Mouse (Mus musculus): ENCODE measurements around the gene 2010003K11Rik.

Gene 2010003K11Rik

DNA sequence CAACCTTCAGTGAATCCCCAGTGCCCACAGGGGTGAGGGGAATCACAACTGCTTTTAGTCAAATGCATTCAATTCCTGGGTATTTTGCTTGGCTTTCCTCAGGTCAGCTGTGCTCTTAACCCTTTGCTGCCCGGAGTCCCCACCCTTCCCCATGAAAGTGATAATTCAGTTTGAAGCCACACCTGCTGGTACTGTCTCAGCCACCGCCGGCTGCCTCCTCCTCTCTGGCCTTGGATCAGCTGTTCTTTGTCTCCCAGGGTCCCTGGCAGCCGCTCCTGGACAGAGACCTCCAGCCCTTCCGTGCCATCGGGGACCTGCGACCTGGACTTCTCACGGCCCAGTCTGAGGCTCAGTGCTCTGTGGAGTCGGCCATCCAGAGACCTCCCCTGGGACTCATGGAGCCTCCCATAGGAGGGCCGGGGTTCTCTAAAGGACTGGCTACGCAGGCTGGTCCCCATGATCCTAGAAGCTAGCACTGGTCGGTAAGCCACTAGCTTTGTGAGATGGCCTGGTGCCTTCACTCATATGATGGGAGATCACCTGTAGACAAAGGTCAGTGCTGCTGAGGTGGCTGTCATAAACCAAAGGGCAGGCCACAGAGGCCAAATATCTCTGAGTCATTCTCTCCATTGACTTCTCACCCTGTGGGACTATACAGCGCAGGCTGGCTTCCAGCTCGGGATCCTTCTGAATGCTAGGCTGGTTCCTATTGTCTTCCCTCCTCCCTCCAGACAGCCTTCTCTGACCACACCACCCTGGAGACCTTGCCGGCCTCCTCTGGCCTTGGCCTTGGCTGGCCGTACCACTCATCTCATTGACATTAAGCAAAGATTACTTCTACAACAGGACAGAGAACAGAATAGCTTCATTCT, at the start of gene 2010003K11Rik:
Gene 2010003K11Rik, minus strand, starts transcription at position 522 of the 872 bp plus-strand sequence.
- no peak for TF ChIP-seq GATA4 (IDR thresholded peaks at IDR 0.05; ENCODE audit: insufficient replicate concordance, low read length)

DNA sequence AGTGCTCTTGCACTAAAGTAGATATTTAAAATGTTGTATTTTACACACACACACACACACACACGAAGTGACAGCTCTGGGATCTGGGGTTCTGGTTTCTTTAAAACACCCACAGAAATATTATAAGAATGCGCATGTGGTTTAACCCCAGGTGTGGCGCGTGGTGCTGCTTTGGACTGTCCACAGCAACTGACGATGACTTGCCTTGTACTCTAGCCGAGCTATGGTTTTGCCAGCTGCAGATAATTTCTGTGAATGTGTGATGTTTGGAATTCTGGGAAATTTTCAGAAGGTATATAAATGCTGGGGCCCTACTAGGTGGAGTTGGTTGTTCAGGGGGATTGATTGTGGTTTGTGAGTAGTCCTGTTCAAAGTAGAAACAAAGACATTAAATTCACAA, 49.4 kb upstream of the 2010003K11Rik start:
- no peak for TF ChIP-seq GATA4 (IDR thresholded peaks at IDR 0.05; ENCODE audit: insufficient replicate concordance, low read length)

DNA sequence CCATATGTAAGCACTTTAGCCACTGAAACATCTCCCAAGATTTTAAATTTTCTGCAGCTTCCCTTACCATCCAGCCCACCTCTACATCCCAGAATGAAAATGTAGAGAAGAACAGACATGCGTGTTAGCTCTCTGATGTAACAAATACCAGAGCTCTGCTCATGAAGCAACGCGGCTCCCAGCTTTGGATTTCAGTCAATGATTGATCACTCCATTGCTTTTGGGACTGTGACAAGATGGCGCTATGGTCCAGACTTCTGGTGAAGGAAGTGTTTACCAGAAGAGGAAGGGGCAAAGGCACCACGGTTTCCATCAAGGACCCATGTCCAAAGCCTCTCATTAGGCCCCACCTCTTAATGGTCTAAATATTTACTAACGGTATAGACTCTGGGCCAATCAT, 47.5 kb upstream of the 2010003K11Rik start:
- TF ChIP-seq GATA4 (IDR thresholded peaks at IDR 0.05; ENCODE audit: insufficient replicate concordance, low read length): no peak

DNA sequence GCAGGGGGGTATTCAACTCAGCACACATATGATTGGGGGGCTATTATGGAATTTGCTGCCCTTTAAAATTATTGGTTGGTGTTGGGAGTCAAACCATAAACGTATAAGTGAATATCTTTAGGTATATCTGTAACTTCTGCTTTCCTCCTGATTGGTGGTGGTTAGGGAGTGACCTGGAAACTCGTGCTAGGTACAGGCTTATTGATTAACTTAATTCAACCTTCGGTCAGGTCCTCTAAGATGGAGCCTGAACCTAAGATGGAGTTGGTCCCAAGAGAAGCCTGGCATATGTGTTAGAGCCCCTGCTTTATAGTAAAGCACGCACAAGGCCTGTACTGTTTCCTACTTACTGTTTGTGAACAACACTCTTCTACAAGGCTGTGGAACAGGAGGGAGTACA, 46.7 kb upstream of the 2010003K11Rik start:
- TF ChIP-seq GATA4 (IDR thresholded peaks at IDR 0.05; ENCODE audit: insufficient replicate concordance, low read length): no peak

DNA sequence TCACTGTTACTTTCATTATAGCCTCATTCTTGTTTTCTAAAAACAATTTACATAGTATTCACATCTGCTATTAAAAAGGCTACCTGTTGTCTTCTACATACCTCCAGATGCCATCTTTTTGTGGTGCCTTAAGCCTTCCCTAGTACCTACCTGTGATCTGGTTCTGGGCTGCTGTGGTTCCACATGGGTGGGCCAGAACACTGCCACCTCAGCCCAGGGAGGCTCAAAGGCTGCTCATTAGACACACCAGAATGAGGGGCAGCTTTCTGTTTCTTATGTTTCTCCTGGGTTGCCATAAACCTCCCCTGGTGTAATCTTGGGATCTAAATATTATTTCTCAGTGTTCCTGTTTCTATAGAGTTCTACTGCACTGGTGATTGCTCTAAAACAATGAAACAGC, 43.7 kb upstream of the 2010003K11Rik start:
- no peak for TF ChIP-seq GATA4 (IDR thresholded peaks at IDR 0.05; ENCODE audit: insufficient replicate concordance, low read length)

DNA sequence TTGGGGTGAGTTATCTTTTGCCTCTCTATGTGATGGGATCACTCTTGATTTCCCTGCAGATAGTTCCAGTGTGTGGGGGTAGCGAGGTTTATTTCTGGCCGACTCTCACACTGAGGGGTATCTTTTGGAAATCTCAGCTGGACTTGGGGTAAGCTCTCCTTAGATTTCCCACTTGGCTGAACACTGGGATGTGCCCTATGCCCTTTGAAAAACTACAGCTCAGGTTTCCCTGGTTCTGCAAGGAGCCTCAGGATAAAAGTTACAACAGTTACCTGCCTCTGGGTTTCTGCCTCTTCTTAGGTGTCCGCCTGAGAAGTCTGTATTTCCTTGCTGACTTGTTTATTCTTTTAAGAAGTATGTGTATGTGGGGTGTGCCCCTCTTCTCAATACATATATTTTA, 42.6 kb upstream of the 2010003K11Rik start:
- no peak for TF ChIP-seq GATA4 (IDR thresholded peaks at IDR 0.05; ENCODE audit: insufficient replicate concordance, low read length)

DNA sequence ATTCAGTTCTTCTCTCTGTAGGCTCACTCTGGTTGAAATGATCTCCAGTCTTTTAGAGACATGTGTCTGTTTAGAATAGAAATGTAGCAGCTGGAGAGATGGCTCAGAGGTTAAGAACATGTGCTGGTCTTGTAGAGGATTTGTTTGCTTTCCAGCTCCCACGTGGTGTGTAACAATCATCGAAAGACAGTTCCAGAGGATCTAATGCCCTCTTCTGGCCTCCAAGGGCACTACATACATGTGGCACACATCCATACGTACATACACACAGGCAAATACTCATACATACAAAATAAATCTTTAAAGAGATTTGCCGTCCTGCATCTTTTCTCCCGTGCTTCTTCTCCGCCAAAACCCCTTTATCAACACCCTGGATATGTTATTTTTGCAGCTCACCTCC, 41.9 kb upstream of the 2010003K11Rik start:
- no peak for TF ChIP-seq GATA4 (IDR thresholded peaks at IDR 0.05; ENCODE audit: insufficient replicate concordance, low read length)

DNA sequence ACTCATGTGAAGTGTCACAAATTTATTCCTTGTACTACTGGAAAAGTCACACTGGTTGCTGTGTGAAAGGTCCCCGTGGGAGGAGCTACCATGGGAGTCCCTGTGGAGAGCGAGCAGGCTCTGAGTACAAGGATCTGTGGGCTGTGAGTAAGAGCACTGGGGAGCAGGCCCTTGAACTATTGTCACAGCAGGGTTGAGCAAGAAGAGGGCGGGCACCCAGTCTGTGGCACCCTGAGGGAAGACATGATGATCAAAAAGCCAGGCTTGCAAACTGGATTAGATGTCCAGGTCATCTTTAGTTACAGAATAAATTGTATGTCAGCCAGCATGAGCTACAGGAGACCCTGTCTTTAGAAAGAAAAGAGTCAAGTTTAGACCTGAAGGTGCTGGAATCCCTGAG, 38.2 kb upstream of the 2010003K11Rik start:
- TF ChIP-seq GATA4 (IDR thresholded peaks at IDR 0.05; ENCODE audit: insufficient replicate concordance, low read length): no peak

DNA sequence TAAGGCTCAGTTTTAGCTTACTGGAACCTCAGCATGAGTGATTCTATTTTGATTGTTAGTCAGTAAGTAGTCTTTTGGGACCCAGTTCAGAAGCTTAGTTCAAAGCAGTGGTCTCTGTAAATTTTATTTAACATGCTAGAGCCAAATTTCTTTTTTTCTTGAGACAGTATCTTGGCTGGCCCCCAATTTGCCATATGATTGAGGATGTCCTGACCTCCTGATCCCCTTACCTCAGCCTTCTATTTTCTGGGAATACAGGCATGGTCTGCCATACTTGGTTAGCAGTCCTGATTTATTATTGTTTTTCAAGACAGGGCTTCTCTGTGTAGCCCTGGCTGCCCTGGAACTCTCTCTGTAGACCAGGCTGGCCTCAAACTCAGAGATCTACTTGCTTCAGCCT, 37.5 kb upstream of the 2010003K11Rik start:
- TF ChIP-seq GATA4 (IDR thresholded peaks at IDR 0.05; ENCODE audit: insufficient replicate concordance, low read length): no peak

DNA sequence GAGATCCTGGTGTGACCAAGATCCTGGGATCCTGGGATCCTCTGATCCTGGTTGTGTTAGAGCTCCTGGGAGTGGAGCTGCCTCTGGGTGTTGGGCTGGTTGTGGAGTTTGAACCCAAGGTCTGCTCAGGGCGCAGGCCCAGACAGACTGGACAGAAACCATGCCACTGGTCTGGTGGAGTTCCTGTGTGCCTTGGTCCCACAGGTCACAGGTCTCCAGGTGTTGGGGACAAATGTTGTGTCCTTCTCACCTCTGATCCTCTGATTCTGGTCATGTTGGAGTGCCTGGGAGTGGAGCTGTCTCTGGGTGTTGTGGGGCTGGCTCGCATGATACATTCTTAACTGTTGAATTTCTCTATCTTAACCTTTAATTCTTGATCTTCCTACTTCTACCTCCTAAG, 36.3 kb upstream of the 2010003K11Rik start:
- no peak for TF ChIP-seq GATA4 (IDR thresholded peaks at IDR 0.05; ENCODE audit: insufficient replicate concordance, low read length)

DNA sequence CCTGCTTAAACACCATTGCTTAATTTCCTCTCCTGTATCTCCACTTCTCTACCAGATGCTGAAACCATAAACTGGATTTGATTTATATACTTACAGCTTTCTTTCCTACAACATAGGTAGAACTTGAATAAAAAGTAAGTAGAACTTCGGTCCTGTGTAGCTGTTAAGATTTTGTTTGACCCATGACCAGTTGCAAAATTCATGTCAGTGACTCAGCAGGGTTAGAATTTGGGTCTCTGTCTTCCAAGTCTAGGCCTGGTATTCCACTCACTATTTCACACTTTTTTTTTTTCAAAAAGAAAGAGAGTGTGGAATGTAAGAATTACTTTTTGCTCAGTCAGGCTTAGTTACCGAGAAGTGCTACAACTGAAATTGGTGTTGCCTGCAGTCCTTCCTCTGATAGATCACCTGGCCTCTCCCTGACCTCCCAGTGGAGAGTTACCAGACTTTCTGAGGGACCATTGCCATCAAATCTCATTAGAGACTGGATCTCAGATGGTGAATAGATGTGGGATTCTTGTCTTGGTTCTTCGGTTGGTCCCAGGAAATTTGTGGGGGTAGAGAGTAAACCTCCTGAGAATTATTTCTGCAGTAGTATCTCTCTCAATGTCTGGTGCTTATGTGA, 23.2 kb upstream of the 2010003K11Rik start:
- TF ChIP-seq GATA4 (IDR thresholded peaks at IDR 0.05; ENCODE audit: insufficient replicate concordance, low read length): no peak

DNA sequence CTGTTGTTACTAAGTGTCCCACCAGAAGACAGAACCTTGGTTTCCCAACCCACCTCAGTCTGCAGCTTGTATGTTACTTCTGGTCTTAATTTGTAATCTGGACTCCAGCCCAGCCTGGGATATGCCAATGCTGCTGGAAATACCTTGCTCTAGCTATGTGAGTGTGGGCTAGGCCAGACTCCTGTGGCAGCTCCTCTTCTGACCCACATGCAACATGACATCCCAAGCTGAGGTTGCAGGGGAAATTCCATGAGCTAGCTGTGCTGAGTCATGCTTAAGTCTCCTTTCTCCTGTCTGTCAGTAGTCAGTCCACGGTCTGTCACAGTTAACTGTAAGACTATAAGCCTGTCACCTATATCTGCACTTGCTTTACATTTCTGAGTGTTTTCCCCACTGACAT, 19.1 kb upstream of the 2010003K11Rik start:
- TF ChIP-seq GATA4 (IDR thresholded peaks at IDR 0.05; ENCODE audit: insufficient replicate concordance, low read length): no peak

DNA sequence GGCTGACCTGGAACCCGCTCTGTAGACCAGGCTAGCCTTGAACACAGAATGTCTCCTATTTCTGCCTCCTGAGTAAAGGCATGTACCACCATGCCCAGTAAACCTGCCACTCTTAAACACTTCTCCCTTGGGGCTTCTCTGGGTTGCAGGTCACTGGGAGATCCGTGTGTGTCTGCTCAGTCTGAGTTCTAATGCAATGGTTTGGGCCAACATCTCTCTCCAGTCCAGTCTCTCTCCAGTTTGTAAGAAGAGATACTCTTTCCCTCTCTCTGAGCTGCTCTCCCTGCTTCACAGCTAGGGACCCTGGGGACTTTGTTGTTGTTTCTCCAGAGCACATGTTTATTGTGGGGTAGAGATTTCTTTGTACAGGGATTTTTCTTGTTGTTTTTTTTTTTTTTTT, 17.9 kb upstream of the 2010003K11Rik start:
- no peak for TF ChIP-seq GATA4 (IDR thresholded peaks at IDR 0.05; ENCODE audit: insufficient replicate concordance, low read length)

DNA sequence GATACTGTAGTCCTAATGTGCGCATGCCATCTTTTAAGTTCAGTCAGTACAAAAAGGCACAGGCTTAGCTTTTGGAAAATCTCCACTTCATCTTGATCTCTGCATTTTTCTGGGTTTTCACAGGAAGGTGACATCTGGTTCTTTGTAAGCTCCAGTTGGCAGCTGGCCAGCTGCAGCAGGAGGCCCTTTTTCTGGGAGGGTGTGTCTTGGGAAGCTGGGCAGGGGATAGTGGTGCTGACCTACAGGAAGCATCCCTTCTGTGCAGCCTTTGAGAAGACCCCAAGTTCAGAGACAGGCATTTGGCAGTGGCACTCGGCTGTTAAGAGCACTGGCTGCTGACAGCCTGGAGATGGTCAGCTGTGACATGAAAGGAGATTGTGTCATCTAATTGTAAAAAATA, 17.4 kb upstream of the 2010003K11Rik start:
- no peak for TF ChIP-seq GATA4 (IDR thresholded peaks at IDR 0.05; ENCODE audit: insufficient replicate concordance, low read length)

DNA sequence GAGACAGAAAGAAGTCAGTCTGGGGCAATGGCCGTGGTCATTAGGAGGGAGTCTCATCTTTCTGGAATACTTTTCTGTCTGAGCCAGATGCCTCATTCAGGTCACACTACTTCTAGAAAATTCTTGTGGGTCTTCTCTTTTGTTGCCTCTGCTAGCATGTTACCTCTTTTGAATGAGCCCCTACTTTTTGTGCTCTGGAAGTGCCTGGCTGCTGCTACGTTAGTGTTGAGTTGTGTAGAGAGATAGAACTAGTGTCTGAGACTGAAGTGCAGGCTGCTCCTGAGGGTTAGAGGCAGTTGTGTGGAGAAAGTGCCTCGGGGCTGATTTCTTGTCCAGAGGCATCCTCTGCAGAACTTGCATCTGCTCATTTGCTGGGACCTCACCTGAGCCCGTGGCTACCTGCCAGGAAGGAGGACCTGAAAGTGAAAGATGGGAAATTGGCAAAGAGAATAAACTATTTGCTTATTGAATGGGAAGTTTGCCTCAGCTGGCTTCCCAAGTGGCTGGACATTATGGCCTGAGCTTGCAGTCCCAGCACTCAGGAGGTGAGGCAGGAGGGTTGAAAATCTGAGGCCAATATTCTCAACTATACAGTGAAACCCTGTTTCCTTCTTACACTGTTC, 15.0 kb upstream of the 2010003K11Rik start:
- TF ChIP-seq GATA4 (IDR thresholded peaks at IDR 0.05; ENCODE audit: insufficient replicate concordance, low read length): no peak
